Mouse (Mus musculus): ENCODE results near the gene Slc4a11.

DNA sequence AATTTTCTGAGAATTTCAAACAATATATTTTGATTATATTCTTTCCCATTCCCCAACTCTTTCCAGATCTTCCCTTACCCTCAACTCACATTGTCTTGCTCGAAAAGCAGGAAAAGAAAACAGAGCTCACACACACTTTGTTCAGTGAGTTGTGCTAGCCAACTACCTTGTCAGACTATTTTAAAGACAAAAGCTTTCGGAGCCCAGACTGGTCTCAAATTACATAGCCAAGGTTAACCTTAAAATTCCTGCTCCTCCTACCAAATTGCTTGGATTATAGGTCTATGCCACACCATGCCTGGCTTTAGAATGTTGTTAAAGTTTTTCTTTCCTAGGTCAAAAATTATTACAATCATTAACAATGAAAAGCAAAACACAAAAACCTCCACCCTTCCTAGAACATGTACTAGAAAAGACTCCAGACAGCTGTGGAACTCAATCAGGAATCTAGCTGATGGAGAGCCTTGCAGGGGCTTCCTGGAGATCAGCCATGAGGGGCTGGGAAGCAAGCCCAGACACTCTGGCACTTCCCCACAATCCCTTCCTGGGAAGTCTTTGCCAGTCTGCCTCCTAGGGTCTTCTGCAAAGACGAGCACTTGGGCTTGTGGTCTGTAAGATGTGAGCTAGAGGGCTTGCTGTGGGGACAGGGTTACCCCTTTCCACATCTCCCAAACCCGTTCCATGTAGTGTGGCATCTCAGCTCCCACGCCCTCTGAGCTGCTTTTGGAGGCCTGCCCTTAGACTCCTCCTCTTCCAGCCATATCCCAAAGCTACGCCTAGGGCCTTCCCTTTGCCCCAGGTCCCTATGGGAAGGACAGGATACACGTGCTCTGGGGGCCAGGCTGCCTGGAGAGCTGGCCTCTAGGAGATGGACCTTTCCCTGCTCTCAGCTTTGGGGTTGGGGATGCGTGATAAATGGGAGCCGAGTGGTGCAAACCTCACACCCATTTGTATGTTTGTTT lies 7.0 kb upstream of the Slc4a11 start:
- TF ChIP-seq CTCF (IDR thresholded peaks at IDR 0.05; ENCODE audit: borderline replicate concordance, extremely low read depth, insufficient read depth, insufficient read length): no peak
- no peak for TF ChIP-seq POLR2A (IDR thresholded peaks at IDR 0.05; ENCODE audit: borderline replicate concordance, extremely low read depth, insufficient read depth, insufficient read length, poor library complexity, severe bottlenecking)

All from brain, embryonic 14.5 days (tissue).